Comparison of ENCODE assay signal across 11 mouse cellular contexts in the genomic region with DNA sequence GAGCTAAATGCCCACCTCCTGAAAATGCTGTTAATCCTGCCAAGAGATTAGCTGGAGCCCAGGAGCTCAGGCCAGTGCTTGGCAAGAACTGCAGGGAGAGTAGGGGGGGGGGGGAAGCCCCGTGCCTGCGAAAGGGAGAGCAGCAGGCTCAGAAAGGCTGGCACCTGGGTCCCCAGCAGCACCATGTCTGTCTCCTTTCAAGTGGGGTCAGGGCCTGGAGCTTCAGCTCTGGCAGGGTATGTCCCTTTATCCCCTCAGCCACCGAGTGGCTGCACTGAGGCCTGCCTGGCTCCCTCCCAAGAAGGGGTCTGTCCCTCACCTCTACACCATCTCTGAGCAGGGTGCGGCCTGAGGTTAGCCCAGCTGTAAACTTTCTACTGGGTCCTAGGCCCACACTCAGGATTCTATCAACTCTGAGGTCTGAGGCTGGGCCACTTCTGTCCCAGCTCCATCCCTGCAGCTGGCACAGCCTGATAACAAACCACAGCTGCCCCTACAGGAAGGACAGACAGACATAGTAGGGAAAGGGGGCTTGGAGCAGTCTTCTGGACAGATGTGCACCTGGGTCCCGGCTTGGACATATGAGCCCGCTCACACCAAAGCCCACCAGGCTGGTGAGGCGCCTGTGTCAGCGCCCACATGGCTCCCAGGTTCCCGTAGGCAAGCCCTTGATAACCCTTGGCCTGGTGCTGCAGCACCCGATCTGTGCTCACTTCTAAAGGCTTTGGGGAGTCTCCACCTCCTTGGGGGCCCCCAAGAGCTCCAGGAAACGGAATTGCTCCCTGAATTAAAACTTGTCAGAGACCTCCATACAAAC. TPM values are rescaled to one million over a fixed set of nuclear protein-coding genes. Genes with fewer than 3 reads are reported as not detected.
DNase-seq lines count a peak whose midpoint lies in the region; ATAC-seq and TF ChIP-seq lines count a peak whose summit lies in the region.
"Had no signal": no experiment of that assay in that cellular context is flagged by ENCODE, and none has a peak within 500 bp of the region (broad histone marks: within the 10 kb centered on the region; RNA-seq: fewer than 3 reads in every experiment).

No protein-coding gene starts in this region.

- no peak for ATAC-seq in midbrain, embryonic 12.5 days (ENCODE audit: low FRiP score, low read depth)
- ATAC-seq in midbrain, embryonic 11.5 days (ENCODE audit: low FRiP score), result no peak
- no peak for ATAC-seq in limb, embryonic 14.5 days (ENCODE audit: low FRiP score, low read depth)
- ATAC-seq in stomach, embryonic 16.5 days (ENCODE audit: insufficient read depth, low FRiP score), result no peak

- TF ChIP-seq POLR2A in limb, embryonic 14.5 days (IDR thresholded peaks at IDR 0.05; ENCODE audit: borderline replicate concordance, extremely low read depth, insufficient read depth, insufficient read length), result no peak

- no peaks in the 10 kb centered on the region for H3K9me3 ChIP-seq in midbrain, embryonic 12.5 days
- H3K9me3 ChIP-seq in midbrain, embryonic 11.5 days (ENCODE audit: control insufficient read depth, low read length), result no peaks in the 10 kb centered on the region
- H3K9me3 ChIP-seq in limb, embryonic 14.5 days (ENCODE audit: control insufficient read depth, low read length), result no peaks in the 10 kb centered on the region
- no peaks in the 10 kb centered on the region for H3K9me3 ChIP-seq in stomach, embryonic 16.5 days (replicated peaks; ENCODE audit: control insufficient read depth, low read length)

- peaks cover 26% of the 10 kb centered on the region for H3K36me3 ChIP-seq in midbrain, embryonic 12.5 days
- H3K36me3 ChIP-seq in midbrain, embryonic 11.5 days (ENCODE audit: control insufficient read depth, insufficient read depth, low read length), result no peaks in the 10 kb centered on the region
- H3K36me3 ChIP-seq in limb, embryonic 14.5 days (ENCODE audit: control insufficient read depth, insufficient read depth, low read length), result peaks cover 32% of the 10 kb centered on the region
- 0 out of 2 replicates have a peak, but pooled peaks cover 8% of the 10 kb centered on the region for H3K36me3 ChIP-seq in stomach, embryonic 16.5 days (ENCODE audit: control insufficient read depth, insufficient read depth, low read length)

- H3K4me1 ChIP-seq in midbrain, embryonic 12.5 days, result peaks cover 42% of the 10 kb centered on the region
- H3K4me1 ChIP-seq in midbrain, embryonic 11.5 days (ENCODE audit: control insufficient read depth, insufficient read depth, low read length), result peaks cover 15% of the 10 kb centered on the region
- H3K4me1 ChIP-seq in limb, embryonic 14.5 days (ENCODE audit: control insufficient read depth, insufficient read depth, low read length), result peaks cover 8% of the 10 kb centered on the region
- H3K4me1 ChIP-seq in stomach, embryonic 16.5 days (ENCODE audit: control insufficient read depth, insufficient read depth, low read length), result peaks cover 38% of the 10 kb centered on the region

- H3K4me3 ChIP-seq in midbrain, embryonic 12.5 days, result no peak overlapping the region
- H3K4me3 ChIP-seq in midbrain, embryonic 11.5 days (ENCODE audit: low read depth, low read length), result no peak overlapping the region
- no peak overlapping the region for H3K4me3 ChIP-seq in limb, embryonic 14.5 days (replicated peaks; ENCODE audit: low read length)
- H3K4me3 ChIP-seq in stomach, embryonic 16.5 days (replicated peaks; ENCODE audit: low read length), result no peak overlapping the region; the same call in 1 of the 2 replicates

- peak overlapping the region; percentile 39; the same call in 1 of the 2 replicates for H3K27ac ChIP-seq in midbrain, embryonic 12.5 days (replicated peaks)
- no peak overlapping the region for H3K27ac ChIP-seq in midbrain, embryonic 11.5 days (ENCODE audit: low read depth, low read length)
- H3K27ac ChIP-seq in limb, embryonic 14.5 days (replicated peaks; ENCODE audit: low read depth, low read length), result no peak overlapping the region
- H3K27ac ChIP-seq in stomach, embryonic 16.5 days (ENCODE audit: low read length), result peak overlapping the region; percentile 88

- peak; percentile 54 to 68 for DNase-seq in cerebellum, postnatal 10 days
- DNase-seq in cerebellum, adult 8-10 months, result no peak
- no peak for DNase-seq in midbrain, embryonic 11.5 days (ENCODE audit: low spot score, missing footprints)
- DNase-seq in limb, embryonic 14.5 days (ENCODE audit: low spot score), result no peak
- DNase-seq in adrenal gland, postnatal 10 days, result no peak
- DNase-seq in kidney, adult 8-10 months, result no peak
- DNase-seq: adrenal gland, postnatal 36 days had no signal

- peaks cover 23% of the 10 kb centered on the region for H3K27me3 ChIP-seq in midbrain, embryonic 12.5 days
- H3K27me3 ChIP-seq in midbrain, embryonic 11.5 days (ENCODE audit: control insufficient read depth, insufficient read depth, low read length), result peaks cover 22% of the 10 kb centered on the region
- peaks cover 20% of the 10 kb centered on the region for H3K27me3 ChIP-seq in limb, embryonic 14.5 days (ENCODE audit: control insufficient read depth, insufficient read depth, low read length)
- H3K27me3 ChIP-seq in stomach, embryonic 16.5 days (ENCODE audit: control insufficient read depth, insufficient read depth, low read length), result peaks cover 17% of the 10 kb centered on the region

- 0 out of 2 replicates have a peak overlapping the region, but pooled peaks have one; percentile 98 for H3K4me2 ChIP-seq in midbrain, embryonic 12.5 days (replicated peaks)
- no peak overlapping the region for H3K4me2 ChIP-seq in midbrain, embryonic 11.5 days
- H3K4me2 ChIP-seq in limb, embryonic 14.5 days (replicated peaks; ENCODE audit: low read depth, low read length, severe bottlenecking), result no peak overlapping the region
- peak overlapping the region; percentile 93; the same call in 1 of the 2 replicates for H3K4me2 ChIP-seq in stomach, embryonic 16.5 days (ENCODE audit: low read depth, low read length)

- WGBS in midbrain, embryonic 12.5 days, result 66% methylated on average over 11 of the region's 11 CpGs
- WGBS in midbrain, embryonic 11.5 days, result 66% methylated on average over 11 of the region's 11 CpGs
- 80% methylated on average over 9 of the region's 11 CpGs for WGBS in limb, embryonic 14.5 days
- 63% methylated on average over 11 of the region's 11 CpGs for WGBS in stomach, embryonic 16.5 days

- no peak overlapping the region; the same call in 1 of the 2 replicates for H3K9ac ChIP-seq in midbrain, embryonic 12.5 days (replicated peaks)
- H3K9ac ChIP-seq in midbrain, embryonic 11.5 days (ENCODE audit: low read length), result no peak overlapping the region
- H3K9ac ChIP-seq in limb, embryonic 14.5 days (ENCODE audit: low read depth, low read length, severe bottlenecking), result peak overlapping the region; percentile 28; the same call in 1 of the 2 replicates
- H3K9ac ChIP-seq in stomach, embryonic 16.5 days (ENCODE audit: low read length), result peak overlapping the region; percentile 63

RNA-seq across cellular contexts. Expression of a gene that starts 2.4 kb away (rescaled TPM):
- polyA plus RNA-seq in midbrain, embryonic 12.5 days (2016; fragmentation: Nextera tagmentation; extraction: Ambion mirVana), result 1.4 and 1.5 TPM in 2 replicates
- polyA plus RNA-seq in midbrain, embryonic 11.5 days (2014; fragmentation: Nextera tagmentation; extraction: Ambion mirVana), result 0.34 and 0.61 TPM in 2 replicates
- 2.5 and 2.8 TPM in 2 replicates for polyA plus RNA-seq in limb, embryonic 14.5 days (2012; rRNA removed)
- 0.17 and 0.26 TPM in 2 replicates for polyA plus RNA-seq in limb, embryonic 14.5 days (2014; fragmentation: Nextera tagmentation; extraction: Ambion mirVana)
- 0.89 and 0.97 TPM in 2 replicates for polyA plus RNA-seq in stomach, embryonic 16.5 days (2015; fragmentation: Nextera tagmentation; extraction: Ambion mirVana)
- 1 to 10 TPM in 1 of 2 experiments, under 1 TPM in 1; 0.69 to 1.8 TPM for total RNA-seq in adrenal gland, postnatal 10 days (2021)

RNA-seq across cellular contexts. Expression of a gene that starts 3.7 kb away (rescaled TPM):
- polyA plus RNA-seq in midbrain, embryonic 12.5 days (2016; fragmentation: Nextera tagmentation; extraction: Ambion mirVana), result 27.9 and 34.2 TPM in 2 replicates
- polyA plus RNA-seq in midbrain, embryonic 11.5 days (2014; fragmentation: Nextera tagmentation; extraction: Ambion mirVana), result 20.6 and 25.6 TPM in 2 replicates
- polyA plus RNA-seq in limb, embryonic 14.5 days (2012; rRNA removed), result not detected in 2 replicates
- 6.6 TPM in 1 of 2 replicates, not detected in the other for polyA plus RNA-seq in limb, embryonic 14.5 days (2014; fragmentation: Nextera tagmentation; extraction: Ambion mirVana)
- 4.1 TPM in 1 of 2 replicates, not detected in the other for polyA plus RNA-seq in stomach, embryonic 16.5 days (2015; fragmentation: Nextera tagmentation; extraction: Ambion mirVana)
- total RNA-seq in adrenal gland, postnatal 10 days (2021), result not detected
- total RNA-seq: adrenal gland, postnatal 36 days had no signal
- polyA plus RNA-seq: gonadal fat pad, adult 2 months; urinary bladder, adult 2 months had no signal

RNA-seq across cellular contexts. Expression of a gene that starts 5.6 kb away (rescaled TPM):
- 65.4 and 68.4 TPM in 2 replicates for polyA plus RNA-seq in midbrain, embryonic 12.5 days (2016; fragmentation: Nextera tagmentation; extraction: Ambion mirVana)
- polyA plus RNA-seq in midbrain, embryonic 11.5 days (2014; fragmentation: Nextera tagmentation; extraction: Ambion mirVana), result 39.7 and 45.7 TPM in 2 replicates
- polyA plus RNA-seq in limb, embryonic 14.5 days (2012; rRNA removed), result 54.6 and 73.8 TPM in 2 replicates
- polyA plus RNA-seq in limb, embryonic 14.5 days (2014; fragmentation: Nextera tagmentation; extraction: Ambion mirVana), result 33.4 and 38.3 TPM in 2 replicates
- polyA plus RNA-seq in stomach, embryonic 16.5 days (2015; fragmentation: Nextera tagmentation; extraction: Ambion mirVana), result 39.6 and 42.3 TPM in 2 replicates
- total RNA-seq in adrenal gland, postnatal 10 days (2021), result 10 to 100 TPM; 48.1 to 50.8 TPM

RNA-seq across cellular contexts. Expression of a gene that starts 6.7 kb away (rescaled TPM):
- polyA plus RNA-seq in midbrain, embryonic 12.5 days (2016; fragmentation: Nextera tagmentation; extraction: Ambion mirVana), result 157 and 167 TPM in 2 replicates
- 127 and 135 TPM in 2 replicates for polyA plus RNA-seq in midbrain, embryonic 11.5 days (2014; fragmentation: Nextera tagmentation; extraction: Ambion mirVana)
- 158 and 219 TPM in 2 replicates for polyA plus RNA-seq in limb, embryonic 14.5 days (2012; rRNA removed)
- 141 and 152 TPM in 2 replicates for polyA plus RNA-seq in limb, embryonic 14.5 days (2014; fragmentation: Nextera tagmentation; extraction: Ambion mirVana)
- 160 and 176 TPM in 2 replicates for polyA plus RNA-seq in stomach, embryonic 16.5 days (2015; fragmentation: Nextera tagmentation; extraction: Ambion mirVana)
- 10 to 100 TPM; 78.9 to 93.6 TPM for total RNA-seq in adrenal gland, postnatal 10 days (2021)

RNA-seq across cellular contexts. Expression of a gene that starts 12.5 kb away (rescaled TPM):
- 4.0 and 5.6 TPM in 2 replicates for polyA plus RNA-seq in midbrain, embryonic 12.5 days (2016; fragmentation: Nextera tagmentation; extraction: Ambion mirVana)
- 4.2 and 6.2 TPM in 2 replicates for polyA plus RNA-seq in midbrain, embryonic 11.5 days (2014; fragmentation: Nextera tagmentation; extraction: Ambion mirVana)
- 8.6 and 12.6 TPM in 2 replicates for polyA plus RNA-seq in limb, embryonic 14.5 days (2012; rRNA removed)
- polyA plus RNA-seq in limb, embryonic 14.5 days (2014; fragmentation: Nextera tagmentation; extraction: Ambion mirVana), result 4.8 and 5.0 TPM in 2 replicates
- 4.9 and 5.2 TPM in 2 replicates for polyA plus RNA-seq in stomach, embryonic 16.5 days (2015; fragmentation: Nextera tagmentation; extraction: Ambion mirVana)
- 1 to 10 TPM; 6.3 to 8.1 TPM for total RNA-seq in adrenal gland, postnatal 10 days (2021)

Comparison
In these comparisons a context has a peak if more than half of its experiments do, and no peak if none do; other contexts are left out.
1. DNase-seq: peak in cerebellum, postnatal 10 days (2 of 2); none in cerebellum, adult 8-10 months (single experiment), midbrain, embryonic 11.5 days (single experiment), limb, embryonic 14.5 days (single experiment), adrenal gland, postnatal 10 days (single experiment) and kidney, adult 8-10 months (0 of 2).
2. H3K27ac ChIP-seq: peak in midbrain, embryonic 12.5 days (single experiment) and stomach, embryonic 16.5 days (single experiment); none in midbrain, embryonic 11.5 days (single experiment) and limb, embryonic 14.5 days (single experiment).
3. H3K4me2 ChIP-seq: peak in midbrain, embryonic 12.5 days (single experiment) and stomach, embryonic 16.5 days (single experiment); none in midbrain, embryonic 11.5 days (single experiment) and limb, embryonic 14.5 days (single experiment).
4. H3K9ac ChIP-seq: peak in limb, embryonic 14.5 days (single experiment) and stomach, embryonic 16.5 days (single experiment); none in midbrain, embryonic 12.5 days (single experiment) and midbrain, embryonic 11.5 days (single experiment).